Mouse (Mus musculus) heart, postnatal 0 days (tissue): Measurements from ENCODE around the gene Scgb2a2.
"Not testable (repeated sequence)": the region's sequence is repeated elsewhere in the genome, so short reads cannot be mapped to it uniquely, and the experiment has no call there.

Experiments used
- CTCF ChIP-seq: IDR thresholded peaks from 2 replicates; pipeline ENCODE4 v1.5.1; 2016; ENCODE audit warnings: antibody characterized with exemption, control low read depth, low read depth
- EP300 ChIP-seq: IDR thresholded peaks from 2 replicates; pipeline ENCODE4 v1.6.1; 2016; ENCODE audit warnings: antibody characterized with exemption, low read depth

DNA sequence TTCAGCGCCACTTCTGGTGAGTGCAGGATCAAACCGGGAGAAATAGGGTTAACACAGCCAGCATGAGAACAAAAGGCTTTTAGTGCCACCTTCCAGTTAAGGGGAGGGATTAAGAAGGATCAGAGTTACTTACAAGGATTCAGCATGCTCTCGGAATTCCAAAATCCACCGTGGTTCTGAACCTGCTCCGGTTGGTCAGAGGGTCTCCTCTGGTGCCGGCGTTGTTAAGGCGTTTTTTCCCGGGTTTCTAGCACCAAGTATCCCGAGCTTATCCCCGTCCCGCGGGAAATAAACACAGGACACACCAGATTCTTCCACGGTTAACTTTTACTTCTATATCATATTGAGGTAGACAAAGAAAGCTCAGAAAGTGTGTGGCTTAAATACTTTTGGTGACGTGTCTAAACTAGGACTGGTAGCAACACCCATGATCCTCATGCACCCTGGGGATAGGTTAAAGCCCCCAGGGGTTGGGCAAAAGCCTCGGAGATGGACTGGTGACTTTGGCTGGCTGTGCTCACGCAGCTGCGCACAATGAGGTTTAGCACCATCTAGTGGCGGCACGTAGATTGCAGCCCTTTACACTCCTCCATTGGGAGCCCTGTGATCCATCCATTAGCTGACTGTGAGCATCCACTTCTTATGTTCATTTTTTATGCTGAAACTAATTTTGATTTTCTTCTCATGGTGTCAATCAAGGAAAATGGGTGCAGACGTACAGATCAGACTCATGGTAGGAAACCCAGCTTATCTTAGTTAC is 10.6 kb upstream of the Scgb2a2 start:
- peak; percentile 51 for TF ChIP-seq CTCF
- not testable (repeated sequence) for TF ChIP-seq EP300
